Mouse (Mus musculus) left cerebral cortex, postnatal 25 days (tissue): ENCODE data around the gene Insl3. TPM values are rescaled to one million over a fixed set of nuclear protein-coding genes. Genes with fewer than 3 reads are reported as not detected.
"Not testable (repeated sequence)": the region's sequence is repeated elsewhere in the genome, so short reads cannot be mapped to it uniquely, and the experiment has no call there.

ENCODE experiments used
- DNase-seq, 2 experiments: peaks; one replicate each; pipeline ENCODE4 v3.0.0; 2022; ENCODE audit warnings: low spot score in 2 of 2, mixed read lengths in 1 of 2
- intact Hi-C: fragments of 180-260 bp; cut with DNase I; formaldehyde crosslinking; loops from one replicate; pipeline ENCODE4 v1.15.1; 2025
- total RNA-seq, 2 experiments: library from RNA; stranded (reverse); gene quantifications; 2 replicates each; pipeline ENCODE4 v1.2.3; 2021

The Insl3 gene
- total RNA-seq, 2 experiments from 2014 or later: 1.3 to 1.5 TPM

- DNase-seq: peak; percentile 50 to 67
- intact Hi-C loops: no loop called here
Observed at GRCm38 (mm10) chr8:71676020-71676741, 12.8 kb upstream of the Insl3 start, which contains the start of gene Jak3. Gene Jak3, plus strand, starts transcription at chr8:71676296.

- DNase-seq: no peak
- intact Hi-C loops: no loop called here
Observed at GRCm38 (mm10) chr8:71676803-71677202, 12.2 kb upstream of the Insl3 start.

- intact Hi-C loops: no loop called here
- DNase-seq: no peak
Observed at GRCm38 (mm10) chr8:71677555-71677954, 11.5 kb upstream of the Insl3 start.

- intact Hi-C loops: no loop called here
- DNase-seq: no peak
Observed at GRCm38 (mm10) chr8:71678216-71678615, 10.8 kb upstream of the Insl3 start.

- DNase-seq: no peak
- intact Hi-C loops: no loop called here
Observed at GRCm38 (mm10) chr8:71679116-71679515, 9.9 kb upstream of the Insl3 start.

GRCm38 (mm10) chr8:71679550-71680168, 9.4 kb upstream of the Insl3 start:
- no peak for DNase-seq
- intact Hi-C loops: no loop called here

- DNase-seq: no peak
- intact Hi-C loops: no loop called here
Observed at GRCm38 (mm10) chr8:71680471-71680870, 8.5 kb upstream of the Insl3 start.

- intact Hi-C loops: no loop called here
- no peak for DNase-seq
Observed at GRCm38 (mm10) chr8:71681369-71681915, 7.6 kb upstream of the Insl3 start.

- intact Hi-C loops: no loop called here
- DNase-seq: no peak
Observed at GRCm38 (mm10) chr8:71682832-71683231, 6.2 kb upstream of the Insl3 start.

- DNase-seq: no peak
- intact Hi-C loops: no loop called here
Observed at GRCm38 (mm10) chr8:71684701-71685100, 4.3 kb upstream of the Insl3 start.

- intact Hi-C loops: no loop called here
Observed at GRCm38 (mm10) chr8:71685573-71685972, 3.4 kb upstream of the Insl3 start.

GRCm38 (mm10) chr8:71686143-71686734, 2.8 kb upstream of the Insl3 start:
- intact Hi-C loops: no loop called here
- DNase-seq: no peak

More at GRCm38 (mm10) chr8:71685573-71685972, 3.4 kb upstream of the Insl3 start:
- DNase-seq: no peak

- DNase-seq: no peak
- intact Hi-C loops: no loop called here
Observed at GRCm38 (mm10) chr8:71687616-71688015, 1.4 kb upstream of the Insl3 start.

- no peak for DNase-seq
- intact Hi-C loops: no loop called here
Observed at GRCm38 (mm10) chr8:71692509-71692908, 3.5 kb downstream of the Insl3 start.

- intact Hi-C loops: no loop called here
Observed at GRCm38 (mm10) chr8:71693166-71694041, 4.4 kb downstream of the Insl3 start.

GRCm38 (mm10) chr8:71695456-71695855, 6.4 kb downstream of the Insl3 start:
- DNase-seq, intact Hi-C loops: not testable (repeated sequence)

More at GRCm38 (mm10) chr8:71693166-71694041, 4.4 kb downstream of the Insl3 start:
- DNase-seq: no peak

GRCm38 (mm10) chr8:71700493-71701269, 11.7 kb downstream of the Insl3 start:
- DNase-seq: no peak
- intact Hi-C loops: no loop called here

GRCm38 (mm10) chr8:71701414-71702086, 12.5 kb downstream of the Insl3 start, which contains the start of gene B3gnt3:
Gene B3gnt3, minus strand, starts transcription at chr8:71701789.
- no peak for DNase-seq
- intact Hi-C loops: no loop called here
